Mouse (Mus musculus) megakaryocyte, embryonic 14.5 days (primary cell): ENCODE measurements around the gene Epha2. TPM values are rescaled to one million over a fixed set of nuclear protein-coding genes. Genes with fewer than 3 reads are reported as not detected.

Source experiments
- H3K27me3 ChIP-seq: replicated peaks from 2 replicates; pipeline ENCODE3; 2012; ENCODE audit warnings: inconsistent platforms
- H3K36me3 ChIP-seq: replicated peaks from 2 replicates; pipeline ENCODE3; 2012; ENCODE audit warnings: low read length, inconsistent platforms, mixed read lengths
- H3K4me1 ChIP-seq: 2 replicates; pipeline ENCODE4 v1.6.1; 2012; ENCODE audit warnings: inconsistent platforms
- H3K4me3 ChIP-seq: replicated peaks from 2 replicates; pipeline ENCODE3; 2012; ENCODE audit warnings: moderate library complexity, mild to moderate bottlenecking, inconsistent platforms
- H3K9me3 ChIP-seq: 2 replicates; pipeline ENCODE4 v1.6.1; 2012; ENCODE audit warnings: inconsistent platforms
- FLI1 ChIP-seq: IDR thresholded peaks from 2 replicates; pipeline ENCODE4 v1.6.1; 2012; ENCODE audit warnings: low read length, inconsistent platforms, mixed read lengths
- GATA1 ChIP-seq: IDR thresholded peaks from 3 replicates; pipeline ENCODE4 v1.6.1; 2012; ENCODE audit warnings: mixed read lengths, low read length, inconsistent platforms, borderline replicate concordance
- polyA plus RNA-seq: library from polyadenylated mRNA; stranded (reverse); fragments of >175 nt; gene quantifications from 2 replicates; pipeline ENCODE4 v1.2.3, GENCODE M21; 2012; ENCODE audit warnings: low replicate concordance; ENCODE audit not compliant: insufficient read depth

Epha2 gene
- polyA plus RNA-seq, 1 experiment, result not detected

DNA sequence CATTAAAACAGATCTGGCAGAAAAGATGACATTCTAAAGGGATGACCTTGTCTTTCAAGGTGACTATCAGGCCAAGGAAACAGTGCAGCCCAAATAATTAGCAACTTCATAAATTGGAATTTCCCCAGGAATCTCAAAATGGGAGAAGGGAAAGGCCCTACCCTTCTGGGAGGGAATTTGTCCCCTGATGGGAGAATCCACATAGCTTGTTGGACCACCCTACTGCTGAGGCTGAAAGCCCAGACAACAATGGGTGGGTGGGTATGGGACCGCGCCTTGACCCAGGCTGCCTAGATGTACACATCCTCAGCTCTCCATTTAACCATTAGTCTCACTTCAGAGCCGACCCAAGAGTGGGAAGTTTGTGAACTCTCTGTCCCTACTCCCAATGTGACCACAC is 16.6 kb upstream of the Epha2 start:
- Histone ChIP-seq H3K27me3 (peaks cover 86% of the 10 kb centered on the region), H3K4me3 (no peak overlapping the region), H3K9me3 (no peaks in the 10 kb centered on the region), H3K4me1 (peaks cover 31% of the 10 kb centered on the region), H3K36me3 (no peaks in the 10 kb centered on the region)
- TF ChIP-seq GATA1 (no peak), FLI1 (no peak)

DNA sequence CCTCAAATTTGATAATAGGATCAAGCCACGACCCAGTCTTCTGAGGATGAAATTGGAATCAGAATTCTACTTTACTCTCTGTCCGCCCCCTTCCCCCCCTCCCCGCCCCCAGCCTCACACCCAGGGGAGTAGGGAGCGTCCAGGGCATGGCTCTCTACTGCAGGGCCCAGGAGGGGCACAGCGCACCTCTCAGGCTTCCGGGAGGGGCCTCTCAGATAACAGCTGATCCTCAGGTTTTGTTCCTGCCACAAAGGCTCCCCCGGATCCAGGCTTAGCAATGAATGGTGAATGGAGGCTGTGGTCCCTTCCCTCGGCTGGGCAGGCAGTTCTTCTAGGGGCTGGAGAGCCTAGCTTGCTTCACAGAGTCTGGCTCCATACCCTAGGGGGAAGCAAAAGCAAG is 15.9 kb upstream of the Epha2 start:
- TF ChIP-seq GATA1 (no peak), FLI1 (no peak)
- peaks cover 89% of the 10 kb centered on the region for H3K27me3 ChIP-seq
- H3K4me3 ChIP-seq, result no peak overlapping the region
- no peaks in the 10 kb centered on the region for H3K36me3 ChIP-seq
- peaks cover 31% of the 10 kb centered on the region for H3K4me1 ChIP-seq
- no peaks in the 10 kb centered on the region for H3K9me3 ChIP-seq

DNA sequence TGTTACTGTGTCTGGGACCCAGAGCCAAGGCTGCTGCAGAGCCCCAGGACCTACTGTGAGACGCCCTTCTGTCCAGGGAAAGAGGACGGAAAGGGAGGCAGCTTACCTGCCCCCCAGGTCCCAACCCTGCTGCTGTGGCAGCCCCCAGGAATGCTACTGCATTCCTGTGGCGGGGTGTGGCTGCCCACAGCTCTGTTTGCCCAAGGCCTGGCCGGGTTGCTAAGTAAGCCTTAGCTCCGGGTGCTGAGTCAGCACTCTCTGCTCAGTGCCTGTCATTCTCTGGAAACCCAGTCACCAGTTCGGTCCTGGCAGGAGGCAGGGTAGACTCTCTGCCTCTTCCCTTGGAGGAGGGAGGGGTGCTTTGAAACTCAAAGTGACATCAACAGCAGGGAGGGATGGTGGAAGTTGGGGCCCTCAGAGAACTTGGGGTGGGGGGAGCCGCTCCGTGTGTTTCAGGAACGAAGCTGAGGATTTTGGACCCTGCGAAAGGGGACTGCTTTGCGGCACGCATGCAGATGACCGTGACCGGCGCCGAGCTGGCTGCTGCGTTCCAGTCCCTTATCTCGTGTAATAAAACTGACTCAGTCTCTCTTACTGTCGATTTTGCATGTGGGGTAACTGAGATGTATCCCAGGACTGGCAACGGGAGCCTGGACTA is 14.1 kb upstream of the Epha2 start:
- peaks cover 21% of the 10 kb centered on the region for H3K4me1 ChIP-seq
- H3K9me3 ChIP-seq, result no peaks in the 10 kb centered on the region
- H3K4me3 ChIP-seq, result peak overlapping the region; percentile 17
- peaks cover 90% of the 10 kb centered on the region for H3K27me3 ChIP-seq
- no peaks in the 10 kb centered on the region for H3K36me3 ChIP-seq
- TF ChIP-seq GATA1 (no peak), FLI1 (no peak)

DNA sequence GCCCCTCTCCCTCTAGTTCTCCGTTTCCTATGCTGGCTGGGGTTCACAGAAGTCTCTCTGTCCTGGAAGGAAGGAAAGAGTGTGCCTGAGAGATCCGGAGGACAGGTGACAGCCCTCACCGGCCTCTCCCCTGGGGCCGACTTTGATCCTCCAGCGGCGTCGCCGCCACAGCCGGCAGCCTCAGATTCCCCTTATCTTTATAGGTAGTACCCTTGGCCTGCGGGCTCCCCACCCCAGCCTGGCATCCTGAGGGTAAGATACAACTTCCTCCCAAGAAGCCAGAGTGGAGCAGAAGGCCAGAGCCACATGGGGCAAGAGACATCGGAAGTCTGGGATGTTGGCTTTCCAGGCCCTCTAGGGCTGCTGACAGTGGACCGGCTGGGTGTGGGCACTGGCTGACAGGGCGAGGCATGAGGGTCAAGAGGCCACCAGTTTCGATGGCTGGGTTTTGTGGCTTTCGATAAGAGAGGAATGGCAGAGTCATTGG is 13.5 kb upstream of the Epha2 start:
- H3K27me3 ChIP-seq, result peaks cover 90% of the 10 kb centered on the region
- H3K4me3 ChIP-seq, result peak overlapping the region; percentile 4
- H3K4me1 ChIP-seq, result peaks cover 17% of the 10 kb centered on the region
- no peaks in the 10 kb centered on the region for H3K9me3 ChIP-seq
- TF ChIP-seq GATA1 (no peak), FLI1 (no peak)
- H3K36me3 ChIP-seq, result no peaks in the 10 kb centered on the region

DNA sequence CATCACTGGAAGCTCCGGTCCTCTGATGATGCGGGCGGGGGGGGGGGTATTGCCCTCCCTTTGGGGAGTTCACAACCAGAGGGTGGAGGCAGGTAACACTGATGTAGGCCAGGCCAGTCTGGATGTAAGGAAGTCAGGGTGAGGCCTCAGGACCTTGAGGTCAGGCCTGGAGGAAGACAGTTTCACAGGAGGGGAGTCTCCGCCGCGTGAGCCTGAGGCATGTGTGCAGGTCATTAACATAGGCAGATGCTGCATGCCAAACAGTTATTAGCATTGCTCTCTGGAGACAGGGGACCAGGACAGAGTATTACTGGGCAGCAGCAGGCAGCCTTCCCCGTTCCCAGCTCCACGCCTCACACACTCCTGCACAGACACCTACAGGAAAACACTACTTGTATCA is 12.9 kb upstream of the Epha2 start:
- Histone ChIP-seq H3K9me3 (no peaks in the 10 kb centered on the region), H3K27me3 (peaks cover 92% of the 10 kb centered on the region)
- no peak for TF ChIP-seq GATA1
- no peak for TF ChIP-seq FLI1

DNA sequence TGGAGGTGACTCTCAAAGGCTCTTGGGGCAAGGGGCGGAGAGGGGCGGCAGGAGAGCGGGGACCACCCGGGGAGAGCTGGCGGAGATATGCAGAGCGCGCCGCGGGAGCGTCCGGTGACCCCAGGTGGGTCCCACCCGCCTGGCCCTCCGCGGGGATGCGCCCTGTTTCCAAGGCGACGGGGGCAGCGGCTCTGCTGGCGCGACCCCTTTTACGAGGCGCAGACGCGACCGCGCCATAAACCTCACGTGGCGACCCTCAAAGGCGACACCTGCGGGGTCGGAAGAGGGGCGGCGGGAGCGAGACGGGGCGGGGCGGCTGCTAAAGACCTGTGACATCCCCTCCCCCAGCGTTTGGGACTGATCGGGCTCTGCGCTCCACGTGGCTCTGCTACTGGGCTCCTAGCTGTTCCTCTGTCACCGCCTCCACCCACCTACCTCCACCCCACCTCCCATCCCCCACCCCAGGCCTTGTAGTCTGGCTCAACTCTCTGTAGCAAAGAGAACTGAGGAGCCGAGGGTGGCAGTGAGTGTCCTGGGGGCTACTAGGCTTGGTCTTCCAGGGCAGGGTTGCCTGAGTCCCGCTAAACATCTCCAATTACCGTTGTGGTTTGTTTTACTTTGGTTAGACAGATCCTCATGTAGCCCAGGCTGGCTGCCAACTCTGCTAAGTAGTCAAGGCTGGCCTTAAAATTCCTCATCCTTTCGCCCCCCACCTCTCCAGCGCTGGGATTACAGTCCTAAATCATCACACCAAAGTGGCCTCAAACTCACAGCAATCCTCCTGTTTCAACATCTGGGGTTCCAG is 9.3 kb upstream of the Epha2 start:
- H3K4me3 ChIP-seq, result no peak overlapping the region
- H3K9me3 ChIP-seq, result no peaks in the 10 kb centered on the region
- TF ChIP-seq FLI1, result no peak
- no peak for TF ChIP-seq GATA1
- peaks cover 91% of the 10 kb centered on the region for H3K27me3 ChIP-seq
- no peaks in the 10 kb centered on the region for H3K36me3 ChIP-seq
- H3K4me1 ChIP-seq, result peaks cover 29% of the 10 kb centered on the region

More for the DNA sequence above, 12.9 kb upstream of the Epha2 start:
- H3K4me3 ChIP-seq, result no peak overlapping the region
- no peaks in the 10 kb centered on the region for H3K36me3 ChIP-seq
- H3K4me1 ChIP-seq, result peaks cover 22% of the 10 kb centered on the region

DNA sequence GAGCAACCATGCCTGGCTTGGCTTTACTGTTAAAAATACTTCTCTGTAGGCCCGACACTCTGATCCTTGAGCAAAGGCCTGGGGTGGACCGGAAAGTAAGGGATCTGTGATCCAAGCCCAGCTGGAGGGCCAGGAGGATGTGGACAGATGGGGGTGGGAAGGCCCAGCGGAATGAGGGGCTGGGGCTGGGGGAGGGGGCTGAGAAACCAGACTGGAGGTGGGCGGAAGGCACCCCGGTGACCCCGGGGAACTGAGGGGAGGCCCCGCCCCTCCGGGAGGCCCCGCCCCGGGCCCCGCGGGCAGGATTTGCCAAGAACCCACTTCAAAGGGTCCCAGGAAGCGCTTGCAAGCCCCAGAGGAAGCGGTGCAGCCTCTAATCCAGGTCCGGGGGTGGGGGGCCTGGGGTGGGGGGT is 5.3 kb upstream of the Epha2 start:
- H3K9me3 ChIP-seq, result no peaks in the 10 kb centered on the region
- TF ChIP-seq FLI1 (no peak), GATA1 (no peak)
- H3K36me3 ChIP-seq, result no peaks in the 10 kb centered on the region
- no peak overlapping the region for H3K4me3 ChIP-seq
- peaks cover 24% of the 10 kb centered on the region for H3K4me1 ChIP-seq
- peaks cover 87% of the 10 kb centered on the region for H3K27me3 ChIP-seq

DNA sequence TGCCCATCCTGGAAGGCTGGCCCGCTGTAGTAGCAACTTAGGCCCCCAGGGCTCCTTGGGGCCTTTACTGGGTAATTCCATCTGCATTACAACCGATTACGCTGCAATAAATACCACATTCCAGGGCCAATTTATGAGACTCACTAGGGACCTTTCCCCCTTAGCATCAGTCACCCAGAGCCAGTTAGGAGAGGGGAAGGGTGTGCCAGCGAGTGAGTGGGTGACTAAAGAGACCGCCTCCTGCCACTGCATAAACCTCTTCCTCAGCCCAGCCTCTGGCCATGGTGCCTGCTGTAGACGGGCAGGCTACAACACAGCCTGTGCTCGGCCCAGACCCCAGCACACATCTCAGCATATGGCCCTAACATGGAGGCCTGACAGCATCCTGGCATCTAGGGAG is 3.1 kb upstream of the Epha2 start:
- peaks cover 43% of the 10 kb centered on the region for H3K4me1 ChIP-seq
- peaks cover 88% of the 10 kb centered on the region for H3K27me3 ChIP-seq
- no peak overlapping the region for H3K4me3 ChIP-seq
- no peak for TF ChIP-seq GATA1
- no peak for TF ChIP-seq FLI1
- H3K36me3 ChIP-seq, result no peaks in the 10 kb centered on the region
- no peaks in the 10 kb centered on the region for H3K9me3 ChIP-seq

DNA sequence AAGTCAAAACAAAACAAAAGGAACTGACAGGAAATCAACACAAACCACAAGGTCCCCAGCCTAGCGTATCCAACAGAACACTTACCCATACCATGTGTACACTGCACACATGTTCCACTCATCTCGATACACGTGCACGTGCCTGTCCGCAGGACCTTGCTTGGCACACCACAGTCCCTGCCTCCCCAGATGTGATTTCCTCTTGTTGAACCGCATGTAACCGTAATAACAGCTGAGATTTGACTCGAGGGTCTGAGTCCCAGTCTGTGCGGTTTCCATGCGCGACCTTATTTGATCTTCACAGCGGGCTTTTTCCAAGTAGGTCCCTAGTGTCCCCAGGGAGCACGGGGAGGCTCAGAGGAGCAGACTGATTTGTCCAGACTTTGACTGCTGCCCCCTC is 1.7 kb upstream of the Epha2 start:
- H3K36me3 ChIP-seq, result no peaks in the 10 kb centered on the region
- peaks cover 39% of the 10 kb centered on the region for H3K4me1 ChIP-seq
- peak overlapping the region; percentile 38 for H3K4me3 ChIP-seq
- H3K9me3 ChIP-seq, result no peaks in the 10 kb centered on the region
- TF ChIP-seq FLI1, result no peak
- TF ChIP-seq GATA1, result no peak
- peaks cover 88% of the 10 kb centered on the region for H3K27me3 ChIP-seq

DNA sequence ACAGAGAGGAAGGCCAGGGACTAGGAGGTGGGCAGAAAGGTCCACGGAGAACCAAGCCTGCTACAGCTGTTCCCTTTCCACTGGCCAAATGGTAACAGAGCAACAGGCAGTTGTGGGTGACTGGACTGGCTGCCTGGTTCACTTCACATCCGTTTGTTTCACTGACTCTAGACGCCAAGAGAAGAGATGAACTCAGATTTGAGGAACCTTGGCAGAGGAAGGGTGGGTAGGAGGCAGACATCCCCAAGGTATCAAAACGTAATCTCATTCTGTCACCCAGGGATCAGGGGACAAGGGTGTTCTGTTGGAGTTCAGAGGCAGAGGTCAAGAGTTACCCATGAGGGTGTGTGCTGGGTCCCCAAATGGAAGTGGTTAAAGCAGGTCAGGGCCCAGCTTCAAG is 844 bp upstream of the Epha2 start:
- no peaks in the 10 kb centered on the region for H3K9me3 ChIP-seq
- H3K4me3 ChIP-seq, result no peak overlapping the region
- no peaks in the 10 kb centered on the region for H3K36me3 ChIP-seq
- peaks cover 37% of the 10 kb centered on the region for H3K4me1 ChIP-seq
- H3K27me3 ChIP-seq, result peaks cover 91% of the 10 kb centered on the region
- TF ChIP-seq GATA1 (no peak), FLI1 (no peak)
